Mouse (Mus musculus) testis, adult 2 months (tissue): ENCODE measurements around the gene Ceacam2. TPM values are rescaled to one million over a fixed set of nuclear protein-coding genes. Genes with fewer than 3 reads are reported as not detected.
A peak's percentile ranks its signal among the peaks of the same experiment; 100 is the strongest.
"Not testable (repeated sequence)": the region's sequence is repeated elsewhere in the genome, so short reads cannot be mapped to it uniquely, and the experiment has no call there.

Experiments used
- H3K27ac ChIP-seq: fragments of 200-500 bp; 2 replicates; pipeline ENCODE4 v1.5.1; 2012; ENCODE audit warnings: low read depth, low read length; ENCODE audit not compliant: control insufficient read depth, insufficient read depth
- H3K27me3 ChIP-seq: fragments of 200-500 bp; 2 replicates; pipeline ENCODE4 v1.6.1; 2012; ENCODE audit warnings: mild to moderate bottlenecking, low read length, moderate library complexity; ENCODE audit not compliant: control insufficient read depth, insufficient read depth
- H3K36me3 ChIP-seq: fragments of 200-500 bp; 2 replicates; pipeline ENCODE4 v1.6.1; 2012; ENCODE audit warnings: mild to moderate bottlenecking, low read length; ENCODE audit not compliant: control insufficient read depth, insufficient read depth
- H3K4me1 ChIP-seq: fragments of 200-500 bp; 2 replicates; pipeline ENCODE4 v1.6.1; 2012; ENCODE audit warnings: low read length; ENCODE audit not compliant: control insufficient read depth, insufficient read depth
- H3K4me3 ChIP-seq: fragments of 200-500 bp; 2 replicates; pipeline ENCODE4 v1.5.1; 2012; ENCODE audit warnings: low read depth, mild to moderate bottlenecking, low read length, moderate library complexity, mixed read lengths; ENCODE audit not compliant: control insufficient read depth
- CTCF ChIP-seq: fragments of 200-500 bp; IDR thresholded peaks from 2 replicates; pipeline ENCODE4 v1.5.1; 2012; ENCODE audit warnings: low read depth, mild to moderate bottlenecking, inconsistent platforms, low read length, moderate library complexity; ENCODE audit not compliant: control insufficient read depth, insufficient read depth, insufficient replicate concordance
- POLR2A ChIP-seq: fragments of 200-500 bp; IDR thresholded peaks from 2 replicates; pipeline ENCODE4 v1.6.1; 2012; ENCODE audit warnings: low read depth, mild to moderate bottlenecking, inconsistent platforms, low read length, moderate library complexity; ENCODE audit not compliant: control insufficient read depth
- polyA plus RNA-seq: library from polyadenylated mRNA; depleted of rRNA; stranded (reverse); fragments of >200 nt; gene quantifications from 2 replicates; pipeline ENCODE4 v1.2.3, GENCODE M21; 2012

Gene Ceacam2
- polyA plus RNA-seq, 1 experiment, result 35.1 TPM

DNA sequence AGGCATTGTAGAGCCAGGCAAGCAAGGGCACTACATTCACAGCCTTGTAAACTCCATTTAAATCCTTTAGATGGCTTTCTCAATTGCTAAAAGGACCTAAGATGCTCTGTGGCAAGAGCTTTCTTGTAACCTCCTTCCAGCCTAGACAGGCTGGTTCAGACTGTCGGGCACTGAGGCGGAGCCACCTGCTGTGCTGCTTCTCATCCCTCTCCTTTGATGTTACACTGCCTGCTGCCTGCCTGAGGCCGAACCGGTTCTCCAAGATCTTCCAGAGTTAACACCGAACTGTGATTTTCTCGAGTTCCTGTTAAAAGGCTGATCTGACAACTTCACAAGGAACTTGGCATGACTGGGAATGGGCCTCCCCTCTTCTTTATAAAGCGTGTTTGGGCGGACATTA, 36.2 kb upstream of the Ceacam2 start:
- Histone ChIP-seq H3K27me3 (no peaks in the 10 kb centered on the region), H3K4me1 (no peaks in the 10 kb centered on the region), H3K27ac (no peak overlapping the region), H3K4me3 (no peak overlapping the region), H3K36me3 (no peaks in the 10 kb centered on the region)
- no peak for TF ChIP-seq POLR2A
- no peak for TF ChIP-seq CTCF

DNA sequence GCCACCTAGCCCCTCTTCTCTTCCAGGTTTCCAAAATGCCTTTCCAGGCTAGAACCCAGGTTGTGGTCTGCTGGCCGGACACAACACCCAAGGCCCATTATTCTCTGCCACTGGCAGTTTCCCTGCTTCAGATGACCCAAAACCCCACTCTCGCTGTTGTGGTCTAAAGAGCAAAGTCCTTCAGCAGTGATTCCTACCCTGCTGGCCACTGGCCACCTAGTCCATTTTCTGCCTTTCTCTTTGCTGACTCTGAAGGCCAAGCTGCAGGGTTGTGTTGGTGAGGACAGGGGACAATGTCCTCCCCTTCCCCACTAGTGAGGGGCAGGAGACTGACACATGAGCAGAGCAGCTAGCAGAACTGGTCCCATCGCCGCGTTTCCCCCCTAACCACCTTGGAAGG, 35.4 kb upstream of the Ceacam2 start:
- Histone ChIP-seq H3K27me3 (no peaks in the 10 kb centered on the region), H3K4me3 (no peak overlapping the region), H3K4me1 (no peaks in the 10 kb centered on the region), H3K36me3 (no peaks in the 10 kb centered on the region), H3K27ac (no peak overlapping the region)
- no peak for TF ChIP-seq POLR2A

DNA sequence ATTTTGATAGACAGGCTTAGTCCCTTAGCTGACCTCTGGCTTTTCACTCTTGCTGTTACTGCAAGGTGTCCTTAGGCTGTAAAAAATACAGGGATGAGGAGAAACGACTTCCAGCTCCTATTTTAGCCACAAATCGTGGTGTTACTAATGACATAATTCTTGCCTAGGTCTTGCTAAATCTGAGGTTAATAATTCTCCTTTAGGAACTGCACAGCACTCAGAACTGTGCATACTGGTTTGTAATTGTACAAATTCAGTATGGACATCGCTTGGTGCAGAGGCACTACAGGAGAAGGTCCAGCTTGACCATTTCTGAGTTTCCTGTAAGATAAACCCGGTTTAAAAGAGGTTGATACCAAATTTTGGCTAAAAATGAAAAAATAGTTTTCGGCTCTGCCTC, 34.1 kb upstream of the Ceacam2 start:
- not testable (repeated sequence) for H3K36me3 ChIP-seq, H3K27me3 ChIP-seq, H3K4me1 ChIP-seq, H3K27ac ChIP-seq, H3K4me3 ChIP-seq

DNA sequence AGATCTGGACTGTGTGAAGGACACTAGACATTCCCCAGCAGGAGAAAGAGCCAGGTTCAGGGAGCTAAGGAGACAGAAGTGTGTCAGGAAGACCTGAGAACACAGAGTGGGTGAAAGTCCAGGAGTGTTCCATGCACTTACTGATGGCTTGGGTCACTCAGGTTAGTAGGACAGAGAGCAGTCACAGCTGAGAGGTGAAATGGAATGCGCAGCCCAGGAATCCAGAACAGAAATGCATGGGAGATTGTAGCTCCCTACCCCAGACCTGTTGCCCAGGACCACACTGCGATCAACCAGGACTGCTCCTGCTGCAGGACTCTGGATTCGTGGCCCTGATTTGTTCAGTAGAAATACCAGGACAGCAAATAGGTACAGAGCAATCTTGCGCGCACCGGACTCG, 29.1 kb upstream of the Ceacam2 start:
- Histone ChIP-seq H3K27me3 (no peaks in the 10 kb centered on the region), H3K4me3 (peak overlapping the region; percentile 52), H3K4me1 (no peaks in the 10 kb centered on the region), H3K36me3 (no peaks in the 10 kb centered on the region), H3K27ac (no peak overlapping the region; the same call in 1 of the 2 replicates)
- TF ChIP-seq CTCF (no peak), POLR2A (no peak)

DNA sequence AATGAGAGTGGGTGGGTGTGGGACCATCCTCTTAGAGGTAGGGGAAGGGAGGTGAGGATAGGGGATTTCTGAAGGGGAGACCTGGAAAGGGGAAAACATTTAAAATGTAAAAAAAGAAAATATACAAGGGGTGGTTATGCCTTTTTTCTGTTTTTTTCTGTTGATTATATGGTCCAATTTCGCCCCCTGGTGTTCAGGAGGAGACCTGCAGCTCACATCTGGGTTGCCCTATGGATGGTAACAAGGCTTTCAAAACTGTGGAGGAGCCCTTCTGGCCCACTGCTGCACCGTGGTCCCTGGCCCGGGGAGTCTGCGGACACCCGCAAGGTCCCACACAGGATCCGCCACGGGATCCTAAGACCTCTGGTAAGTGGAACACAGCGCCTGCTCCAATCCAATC, 1.8 kb upstream of the Ceacam2 start:
- H3K36me3 ChIP-seq, H3K4me1 ChIP-seq, H3K27ac ChIP-seq, H3K27me3 ChIP-seq: not testable (repeated sequence)
- peak overlapping the region; percentile 58 for H3K4me3 ChIP-seq

DNA sequence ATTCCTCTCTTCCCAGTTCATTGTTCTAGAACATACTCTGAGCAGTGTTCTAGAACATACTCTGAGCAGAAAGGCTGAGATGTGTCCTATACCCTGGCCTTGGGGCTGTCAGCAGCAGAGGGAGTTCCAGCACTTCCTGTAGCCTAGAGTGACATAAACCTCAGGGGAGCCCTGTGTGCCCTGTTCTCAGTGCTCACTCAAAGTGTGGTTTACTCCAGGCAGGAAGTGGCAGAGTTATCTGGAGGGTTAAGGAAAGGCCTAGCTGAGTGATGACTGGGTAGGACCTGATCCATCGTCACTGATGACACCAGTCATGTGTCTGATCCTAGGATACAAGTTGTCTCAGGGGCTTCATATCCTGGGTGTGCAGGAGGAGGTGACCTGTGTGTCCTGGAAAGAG, 297 bp upstream of the Ceacam2 start:
- H3K27ac ChIP-seq, H3K4me1 ChIP-seq, H3K36me3 ChIP-seq, H3K27me3 ChIP-seq: not testable (repeated sequence)
- peak overlapping the region; percentile 78 for H3K4me3 ChIP-seq
- TF ChIP-seq POLR2A, result peak; percentile 40; the same call in 1 of the 2 replicates

DNA sequence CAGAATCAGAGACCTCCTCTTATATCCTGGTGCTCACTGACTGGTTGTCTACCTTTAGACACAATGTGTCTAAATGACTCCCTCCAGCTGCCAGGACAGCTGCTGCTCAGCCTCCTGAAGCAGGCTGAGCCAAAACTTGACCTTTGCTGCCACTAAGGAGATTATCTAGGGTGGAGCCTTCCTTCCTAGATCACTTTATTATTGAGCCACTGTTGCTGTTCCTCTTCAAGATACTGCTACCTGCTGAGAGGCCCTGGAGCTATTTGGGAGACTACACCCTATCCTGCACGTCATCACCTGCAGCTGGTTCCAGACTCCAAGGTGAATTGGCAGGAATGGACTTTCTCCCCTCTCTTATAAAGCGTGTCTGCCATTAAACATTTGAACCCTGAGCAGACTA, 8.8 kb downstream of the Ceacam2 start:
- Histone ChIP-seq H3K4me1 (no peaks in the 10 kb centered on the region), H3K36me3 (no peaks in the 10 kb centered on the region), H3K27ac (no peak overlapping the region), H3K27me3 (no peaks in the 10 kb centered on the region), H3K4me3 (no peak overlapping the region)
- TF ChIP-seq POLR2A (no peak), CTCF (no peak)

DNA sequence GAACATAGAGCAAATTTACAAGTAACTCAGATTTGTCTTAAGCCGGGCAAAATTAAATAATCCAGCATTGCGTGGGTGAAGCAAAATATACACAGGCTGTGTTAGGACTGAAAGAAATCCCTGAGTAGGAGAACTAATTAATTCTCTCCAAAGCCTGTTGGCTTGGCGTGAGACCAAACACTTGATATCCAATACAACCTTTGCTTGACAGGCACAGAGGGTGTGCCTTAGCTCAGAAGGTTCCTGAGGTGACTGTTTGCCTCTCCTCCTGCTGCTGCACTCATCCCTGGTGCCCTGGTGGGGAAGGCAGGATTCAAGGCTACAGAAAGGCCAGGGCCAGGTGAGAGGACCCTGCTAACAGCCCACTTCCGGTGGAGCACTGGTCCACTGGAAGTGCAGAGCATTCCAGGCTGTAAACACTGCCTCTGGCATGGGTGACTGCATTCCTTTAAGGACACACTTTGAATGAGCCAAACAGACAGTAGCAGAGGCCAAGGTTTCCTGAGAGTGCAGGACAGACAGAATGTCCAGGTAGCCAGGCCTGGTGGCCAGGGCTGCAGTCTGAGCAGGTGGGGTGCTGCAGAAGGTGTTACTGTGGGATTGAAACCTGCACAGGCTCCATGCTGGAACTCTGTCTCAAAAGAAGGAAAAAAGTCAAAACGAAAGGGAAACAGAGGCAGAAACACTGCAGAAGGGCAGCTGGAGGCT, 23.4 kb downstream of the Ceacam2 start:
- not testable (repeated sequence) for H3K4me1 ChIP-seq, H3K36me3 ChIP-seq, H3K4me3 ChIP-seq, H3K27ac ChIP-seq, H3K27me3 ChIP-seq

DNA sequence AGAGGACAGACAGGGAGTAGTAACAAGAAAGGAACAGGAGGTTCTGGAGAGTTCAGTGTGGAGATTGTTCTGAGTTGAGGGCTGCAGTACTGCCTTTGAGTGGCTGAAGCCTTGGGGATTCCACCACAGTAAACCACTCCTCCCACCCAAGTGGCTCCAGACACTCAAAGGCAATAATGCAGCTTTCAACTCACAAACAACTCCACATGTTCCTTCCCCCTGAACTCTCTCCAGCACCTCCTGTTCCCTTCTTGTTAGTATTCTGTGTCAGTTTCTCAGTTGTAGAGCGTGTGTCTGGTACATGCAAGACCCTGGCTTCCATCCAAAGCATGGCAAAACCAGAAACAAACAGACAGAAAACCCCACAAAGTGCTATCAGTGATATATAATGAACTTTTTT, 24.0 kb downstream of the Ceacam2 start:
- H3K4me1 ChIP-seq, H3K27ac ChIP-seq, H3K27me3 ChIP-seq, H3K4me3 ChIP-seq, H3K36me3 ChIP-seq: not testable (repeated sequence)
